12 mouse cellular contexts compared by ENCODE assay signal in the genomic region with DNA sequence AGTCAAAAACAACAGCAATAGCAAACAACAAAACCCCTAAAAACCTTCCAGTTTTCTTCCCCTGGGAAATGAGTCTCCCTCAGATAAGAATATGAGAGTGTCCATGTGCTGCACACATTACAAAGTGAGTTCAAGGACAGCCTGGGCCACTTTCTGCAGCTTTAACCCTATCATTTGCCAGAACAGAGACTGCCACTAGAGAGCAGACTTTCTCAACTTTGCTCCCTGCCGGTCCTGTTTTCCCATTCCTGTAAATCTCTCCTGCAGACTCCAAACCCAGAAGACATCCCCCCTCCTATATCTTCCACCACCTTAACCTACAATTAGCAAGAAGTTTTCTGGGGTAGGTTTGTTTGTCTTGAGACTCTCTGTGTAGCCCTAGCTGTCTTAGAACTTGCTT. TPM values are rescaled to one million over a fixed set of nuclear protein-coding genes. Genes with fewer than 3 reads are reported as not detected.
DNase-seq lines count a peak whose midpoint lies in the region; ATAC-seq and TF ChIP-seq lines count a peak whose summit lies in the region.
"Had no signal": no experiment of that assay in that cellular context is flagged by ENCODE, and none has a peak within 500 bp of the region (broad histone marks: within the 10 kb centered on the region; RNA-seq: fewer than 3 reads in every experiment).

No protein-coding gene starts in this region.

- TF ChIP-seq CTCF in layer of hippocampus, adult 2 months (conservative IDR thresholded peaks at IDR 0.05): peak; percentile 71
- peak; percentile 53; the same call in 1 of the 2 replicates for TF ChIP-seq CTCF in brain, embryonic 14.5 days (IDR thresholded peaks at IDR 0.05; ENCODE audit: borderline replicate concordance, extremely low read depth, insufficient read depth, insufficient read length)

- no peak overlapping the region for H3K9ac ChIP-seq in forebrain, embryonic 14.5 days (ENCODE audit: low read length)
- H3K9ac ChIP-seq: neural tube, embryonic 12.5 days had no signal

- H3K4me1 ChIP-seq in forebrain, embryonic 14.5 days (ENCODE audit: control insufficient read depth, insufficient read depth, low read length): no peaks in the 10 kb centered on the region
- peaks cover 10% of the 10 kb centered on the region for H3K4me1 ChIP-seq in forebrain, embryonic 10.5 days
- H3K4me1 ChIP-seq: neural tube, embryonic 12.5 days had no signal

- H3K27ac ChIP-seq in forebrain, embryonic 14.5 days (ENCODE audit: low read depth, low read length): no peak overlapping the region
- no peak overlapping the region for H3K27ac ChIP-seq in forebrain, embryonic 10.5 days
- no peak overlapping the region for H3K27ac ChIP-seq in layer of hippocampus, adult 2 months
- H3K27ac ChIP-seq: neural tube, embryonic 12.5 days had no signal

- H3K36me3 ChIP-seq in forebrain, embryonic 14.5 days (ENCODE audit: control insufficient read depth, insufficient read depth, low read length): no peaks in the 10 kb centered on the region
- H3K36me3 ChIP-seq in forebrain, embryonic 10.5 days (replicated peaks): no peaks in the 10 kb centered on the region
- H3K36me3 ChIP-seq: neural tube, embryonic 12.5 days had no signal

- no peak overlapping the region for H3K4me3 ChIP-seq in forebrain, embryonic 14.5 days (ENCODE audit: low read depth, low read length)
- no peak overlapping the region for H3K4me3 ChIP-seq in forebrain, embryonic 10.5 days
- no peak overlapping the region for H3K4me3 ChIP-seq in layer of hippocampus, adult 2 months
- H3K4me3 ChIP-seq: neural tube, embryonic 12.5 days had no signal

- ATAC-seq in forebrain, embryonic 14.5 days: no peak

- TF ChIP-seq POLR2A in brain, embryonic 14.5 days (IDR thresholded peaks at IDR 0.05; ENCODE audit: borderline replicate concordance, extremely low read depth, insufficient read depth, insufficient read length, poor library complexity, severe bottlenecking): no peak

- 10% methylated on average over 1 of the region's 1 CpGs for WGBS in forebrain, embryonic 14.5 days
- WGBS in forebrain, embryonic 10.5 days: 28% methylated on average over 1 of the region's 1 CpGs

- DNase-seq in forebrain, embryonic 14.5 days (ENCODE audit: low spot score): peak; percentile 36
- DNase-seq in forebrain, embryonic 10.5 days (ENCODE audit: extremely low spot score, low spot score): no peak
- no peak for DNase-seq in layer of hippocampus, adult 2 months (ENCODE audit: low spot score in 2 of 2)
- DNase-seq in layer of hippocampus, postnatal 25 days (ENCODE audit: extremely low spot score in 1 of 2, low spot score in 1 of 2): no peak
- DNase-seq in ES-CJ7 (ENCODE audit: low read depth, low spot score): peak; percentile 55
- DNase-seq in brain, embryonic 14.5 days (ENCODE audit: low read depth): peak; percentile 44
- no peak for DNase-seq in spleen, postnatal 14 days (ENCODE audit: low spot score in 2 of 2)
- no peak for DNase-seq in ovary, postnatal 14 days (ENCODE audit: low spot score)
- DNase-seq: right cerebral cortex, postnatal 4 days; thymus, adult 2 months had no signal

- H3K27me3 ChIP-seq in forebrain, embryonic 14.5 days (replicated peaks; ENCODE audit: control insufficient read depth, insufficient read depth, low read length): no peaks in the 10 kb centered on the region
- H3K27me3 ChIP-seq in forebrain, embryonic 10.5 days (ENCODE audit: poor library complexity, severe bottlenecking): no peaks in the 10 kb centered on the region
- H3K27me3 ChIP-seq: neural tube, embryonic 12.5 days had no signal

- no peaks in the 10 kb centered on the region for H3K9me3 ChIP-seq in forebrain, embryonic 14.5 days (replicated peaks; ENCODE audit: control insufficient read depth, low read length)
- H3K9me3 ChIP-seq in forebrain, embryonic 10.5 days: peaks cover 7% of the 10 kb centered on the region; the same call in 1 of the 2 replicates
- H3K9me3 ChIP-seq: neural tube, embryonic 12.5 days had no signal

- no peak overlapping the region for H3K4me2 ChIP-seq in forebrain, embryonic 14.5 days (ENCODE audit: low read length)
- H3K4me2 ChIP-seq: neural tube, embryonic 12.5 days had no signal

RNA-seq across cellular contexts. Expression of gene Mblac1, which starts 5.5 kb away (rescaled TPM):
- 11.9 and 13.1 TPM in 2 replicates for polyA plus RNA-seq in forebrain, embryonic 14.5 days (2014; fragmentation: Nextera tagmentation; extraction: Ambion mirVana)
- polyA plus RNA-seq in forebrain, embryonic 10.5 days (2016; fragmentation: Nextera tagmentation; extraction: Ambion mirVana): 8.9 and 10.4 TPM in 2 replicates
- total RNA-seq in layer of hippocampus, adult 2 months (2021): 1 to 10 TPM; 8.2 to 8.4 TPM
- total RNA-seq in layer of hippocampus, postnatal 25 days (2021): 10 to 100 TPM in 1 of 2 experiments, 1 to 10 TPM in 1; 9.1 to 10.1 TPM
- polyA plus RNA-seq in brain, embryonic 14.5 days (2012; rRNA removed): 10.3 and 11.8 TPM in 2 replicates

RNA-seq across cellular contexts. Expression of gene Cnpy4, which starts 12.3 kb away (rescaled TPM):
- 36.4 and 37.1 TPM in 2 replicates for polyA plus RNA-seq in forebrain, embryonic 14.5 days (2014; fragmentation: Nextera tagmentation; extraction: Ambion mirVana)
- polyA plus RNA-seq in forebrain, embryonic 10.5 days (2016; fragmentation: Nextera tagmentation; extraction: Ambion mirVana): 51.4 and 56.7 TPM in 2 replicates
- 10 to 100 TPM; 13.4 to 16.5 TPM for total RNA-seq in layer of hippocampus, adult 2 months (2021)
- 10 to 100 TPM; 15.7 to 16.1 TPM for total RNA-seq in layer of hippocampus, postnatal 25 days (2021)
- polyA plus RNA-seq in brain, embryonic 14.5 days (2012; rRNA removed): 20.6 and 22.7 TPM in 2 replicates

RNA-seq across cellular contexts. Expression of gene Taf6, which starts 12.3 kb away (rescaled TPM):
- 95.4 and 96.5 TPM in 2 replicates for polyA plus RNA-seq in forebrain, embryonic 14.5 days (2014; fragmentation: Nextera tagmentation; extraction: Ambion mirVana)
- polyA plus RNA-seq in forebrain, embryonic 10.5 days (2016; fragmentation: Nextera tagmentation; extraction: Ambion mirVana): 151 and 155 TPM in 2 replicates
- total RNA-seq in layer of hippocampus, adult 2 months (2021): 10 to 100 TPM; 42.0 to 42.2 TPM
- 10 to 100 TPM; 40.5 to 42.7 TPM for total RNA-seq in layer of hippocampus, postnatal 25 days (2021)
- polyA plus RNA-seq in brain, embryonic 14.5 days (2012; rRNA removed): 89.7 and 128 TPM in 2 replicates

RNA-seq across cellular contexts. Expression of gene Nxpe5, which starts 26.1 kb away (rescaled TPM):
- not detected in 2 replicates for polyA plus RNA-seq in forebrain, embryonic 14.5 days (2014; fragmentation: Nextera tagmentation; extraction: Ambion mirVana)
- polyA plus RNA-seq in forebrain, embryonic 10.5 days (2016; fragmentation: Nextera tagmentation; extraction: Ambion mirVana): not detected in 2 replicates
- not detected for total RNA-seq in layer of hippocampus, adult 2 months (2021)
- total RNA-seq in layer of hippocampus, postnatal 25 days (2021): not detected
- polyA plus RNA-seq in brain, embryonic 14.5 days (2012; rRNA removed): 0.03 and 0.04 TPM in 2 replicates
- polyA plus RNA-seq: limb, embryonic 11.5 days; neural tube, embryonic 12.5 days had no signal

RNA-seq across cellular contexts. Expression of gene Mcm7, which starts 27.4 kb away (rescaled TPM):
- 176 and 181 TPM in 2 replicates for polyA plus RNA-seq in forebrain, embryonic 14.5 days (2014; fragmentation: Nextera tagmentation; extraction: Ambion mirVana)
- 444 and 449 TPM in 2 replicates for polyA plus RNA-seq in forebrain, embryonic 10.5 days (2016; fragmentation: Nextera tagmentation; extraction: Ambion mirVana)
- total RNA-seq in layer of hippocampus, adult 2 months (2021): 10 to 100 TPM; 18.6 to 18.8 TPM
- 10 to 100 TPM; 18.3 to 19.3 TPM for total RNA-seq in layer of hippocampus, postnatal 25 days (2021)
- 111 and 146 TPM in 2 replicates for polyA plus RNA-seq in brain, embryonic 14.5 days (2012; rRNA removed)

Comparison
In these comparisons a context has a peak if more than half of its experiments do, and no peak if none do; other contexts are left out.
1. DNase-seq: peak in forebrain, embryonic 14.5 days (single experiment), ES-CJ7 (single experiment) and brain, embryonic 14.5 days (single experiment); none in forebrain, embryonic 10.5 days (single experiment), layer of hippocampus, adult 2 months (0 of 2), layer of hippocampus, postnatal 25 days (0 of 2), spleen, postnatal 14 days (0 of 2) and ovary, postnatal 14 days (single experiment).